Mouse (Mus musculus) lung, postnatal 36 days (tissue): ENCODE measurements around the gene Trp53tg5.

Experiments
- DNase-seq: peaks from one replicate; pipeline ENCODE4 v3.0.0; 2022; ENCODE audit warnings: mixed read lengths

Trp53tg5 gene

GRCm38 (mm10) chr2:164430697-164431096, 42.8 kb downstream of the Trp53tg5 start:
- DNase-seq, result peak; percentile 52

DNA sequence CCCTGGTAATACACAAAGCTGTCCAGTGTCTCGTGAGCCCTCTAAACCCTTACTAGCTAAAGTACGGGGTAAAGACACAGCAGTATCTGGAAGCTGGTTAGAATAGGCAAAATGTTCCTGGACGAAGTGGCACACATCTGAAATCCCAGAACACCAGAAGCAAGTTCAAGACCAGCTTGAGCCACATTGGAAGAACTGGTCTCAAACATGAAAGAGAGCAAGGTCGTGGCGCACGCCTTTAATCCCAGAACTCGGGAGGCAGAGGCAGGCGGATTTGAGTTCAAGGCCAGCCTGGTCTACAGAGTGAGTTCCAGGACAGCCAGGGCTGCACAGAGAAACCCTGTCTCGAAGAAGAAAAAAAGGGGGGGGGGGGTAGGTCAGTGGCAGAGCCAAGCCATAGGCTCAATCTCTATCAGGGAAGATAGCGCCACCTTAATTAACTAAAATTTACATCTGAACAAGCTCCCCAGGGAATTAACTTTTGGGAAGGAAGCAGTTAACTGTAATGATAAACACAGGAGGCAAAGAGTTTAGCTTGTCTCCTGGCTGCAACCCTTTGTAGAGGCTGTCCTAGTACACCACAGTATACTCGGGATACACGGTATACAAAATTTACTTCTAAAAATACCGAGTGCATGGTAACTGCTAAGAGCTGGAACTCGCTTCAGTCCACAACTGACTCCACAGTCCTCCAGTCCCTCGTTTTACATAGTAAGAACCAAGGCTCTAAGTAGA, 43.5 kb downstream of the Trp53tg5 start:
- no peak for DNase-seq

GRCm38 (mm10) chr2:164428451-164428850, 45.1 kb downstream of the Trp53tg5 start:
- no peak for DNase-seq

DNA sequence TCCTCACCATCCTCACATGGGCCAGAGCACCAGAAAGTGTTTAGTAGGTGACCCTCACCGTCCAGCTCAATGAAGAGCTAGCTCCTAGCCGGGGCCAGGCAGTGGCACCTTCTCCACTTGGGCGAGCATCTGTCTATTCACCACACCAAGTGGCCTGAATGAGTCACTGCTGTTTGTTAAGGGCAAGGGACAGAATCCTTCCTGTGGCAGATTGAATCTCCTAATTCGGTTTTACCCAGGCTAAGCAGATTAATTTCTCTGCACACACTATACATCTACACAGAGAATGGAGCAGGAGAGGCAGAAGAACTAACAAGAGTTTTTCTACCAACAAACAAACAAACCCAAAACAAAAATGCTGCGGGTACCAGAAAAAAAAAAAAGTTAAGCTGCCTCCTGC, 46.6 kb downstream of the Trp53tg5 start:
- no peak for DNase-seq

GRCm38 (mm10) chr2:164426121-164426520, 47.4 kb downstream of the Trp53tg5 start:
- DNase-seq, result no peak

DNA sequence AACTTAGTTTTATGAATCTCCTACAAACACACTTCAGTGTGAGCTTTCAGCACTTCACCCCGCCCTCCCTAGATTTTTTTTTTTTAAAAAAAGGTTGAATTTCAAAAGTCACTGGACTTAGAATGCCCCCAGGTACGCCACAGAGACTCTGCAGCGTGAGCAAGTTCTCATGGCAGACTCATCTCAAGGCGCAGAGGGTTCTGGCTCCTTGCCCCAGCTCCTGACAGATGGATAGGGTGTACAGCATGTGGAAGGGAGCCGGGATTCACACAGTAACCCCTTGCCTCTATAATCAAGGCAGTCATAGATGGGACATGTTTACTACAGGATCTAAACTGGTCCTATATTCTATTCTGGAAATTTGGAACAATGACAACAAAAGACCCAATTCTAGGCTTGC, 48.1 kb downstream of the Trp53tg5 start:
- no peak for DNase-seq

DNA sequence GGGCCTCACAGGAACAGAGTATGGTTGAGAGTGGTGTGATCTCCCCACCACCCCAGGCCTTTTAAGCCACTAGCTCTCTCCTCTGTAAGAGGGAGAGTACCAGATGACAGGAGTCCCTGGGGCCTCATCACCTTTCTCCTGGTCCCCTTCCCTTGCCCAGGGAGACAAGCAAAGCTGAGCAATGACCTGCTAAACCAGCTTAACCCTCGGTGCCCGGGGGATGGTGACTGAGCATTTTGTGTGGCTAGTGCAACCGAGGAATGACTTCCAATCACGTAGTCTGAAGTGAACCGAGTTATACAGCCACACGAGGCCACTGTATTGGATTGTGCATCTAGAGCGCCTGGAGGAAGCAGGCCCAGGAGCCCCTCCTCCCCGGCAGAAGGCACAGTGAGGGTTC, 49.1 kb downstream of the Trp53tg5 start:
- no peak for DNase-seq

DNA sequence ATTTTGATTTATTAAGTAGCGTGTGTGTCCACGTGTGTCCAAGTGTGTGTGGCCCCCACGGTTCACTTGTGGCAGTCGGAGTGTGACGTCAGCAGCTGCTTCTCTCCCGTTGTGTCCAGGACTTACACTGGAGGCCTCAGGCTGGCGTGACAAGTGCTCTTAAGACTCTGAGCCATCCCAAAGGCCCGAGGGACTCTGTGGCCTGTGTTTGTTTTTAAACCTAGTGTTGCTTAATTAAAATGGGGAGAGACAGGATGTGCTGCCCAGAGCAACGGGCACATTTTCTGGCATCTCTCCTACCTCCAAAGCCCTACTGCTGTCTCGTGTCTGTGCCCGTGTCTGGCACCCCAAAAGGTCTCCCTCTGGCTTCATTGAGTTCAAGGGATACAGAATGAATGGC, 50.1 kb downstream of the Trp53tg5 start:
- DNase-seq, result no peak

DNA sequence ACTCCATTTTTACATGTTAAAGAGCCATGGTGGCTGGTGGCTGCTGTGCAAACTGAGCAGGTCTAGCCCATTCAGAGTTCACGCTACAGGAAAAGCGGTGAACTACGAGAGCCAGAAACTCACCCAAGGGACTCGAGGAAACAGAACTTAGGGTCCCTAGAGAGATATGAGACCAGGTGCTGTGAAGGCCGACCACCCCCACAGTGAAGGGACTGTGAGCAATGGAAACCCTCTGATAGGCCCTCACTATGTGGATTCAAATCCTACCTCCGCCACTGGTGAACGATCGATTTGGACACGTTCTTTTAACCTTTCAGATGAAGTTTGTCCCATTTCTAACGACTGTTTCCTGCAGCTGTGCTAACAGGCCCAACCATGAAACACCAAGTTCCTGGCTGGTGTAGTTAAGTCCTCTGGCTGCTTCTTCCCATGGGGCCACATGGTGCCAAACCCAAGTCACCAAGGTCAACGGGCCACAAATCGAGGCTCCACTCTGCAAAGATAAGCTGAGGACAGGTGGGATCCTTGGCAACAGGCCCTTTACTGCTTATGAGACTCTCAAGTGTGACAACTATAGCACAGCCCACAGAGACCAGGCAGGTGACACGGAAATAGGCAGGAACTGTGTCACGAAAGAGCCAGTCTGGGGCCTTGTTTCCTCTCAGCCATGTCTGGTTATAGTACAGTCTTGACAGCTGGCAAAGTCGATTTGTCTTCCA, 50.7 kb downstream of the Trp53tg5 start:
- DNase-seq, result no peak

GRCm38 (mm10) chr2:164421979-164422378, 51.5 kb downstream of the Trp53tg5 start:
- no peak for DNase-seq

DNA sequence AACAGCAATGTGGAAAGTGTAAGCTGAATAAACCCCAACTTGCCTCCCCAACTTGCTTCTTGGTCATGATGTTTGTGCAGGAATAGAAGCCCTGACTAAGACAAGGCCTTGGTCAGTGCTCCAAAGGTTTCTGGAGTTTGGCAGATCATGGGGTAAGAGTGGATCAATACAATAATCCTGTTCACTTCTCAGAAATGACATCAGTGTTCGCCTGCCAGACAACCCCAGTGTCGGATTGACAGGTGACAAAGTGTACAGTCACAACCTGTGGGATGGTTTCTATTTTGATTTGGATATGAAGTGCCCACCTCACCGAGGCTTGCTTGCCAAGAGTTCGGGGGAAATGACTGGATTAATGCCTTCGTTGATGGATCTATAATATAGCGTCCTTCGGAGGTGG, 52.2 kb downstream of the Trp53tg5 start:
- DNase-seq, result no peak
